Mouse (Mus musculus): ENCODE measurements around the gene Ica1. TPM values are rescaled to one million over a fixed set of nuclear protein-coding genes. Genes with fewer than 3 reads are reported as not detected.

Ica1 gene
- total and polyA plus RNA-seq, 3 experiments, result 3.9 to 7.8 (median 7.0) TPM

DNA sequence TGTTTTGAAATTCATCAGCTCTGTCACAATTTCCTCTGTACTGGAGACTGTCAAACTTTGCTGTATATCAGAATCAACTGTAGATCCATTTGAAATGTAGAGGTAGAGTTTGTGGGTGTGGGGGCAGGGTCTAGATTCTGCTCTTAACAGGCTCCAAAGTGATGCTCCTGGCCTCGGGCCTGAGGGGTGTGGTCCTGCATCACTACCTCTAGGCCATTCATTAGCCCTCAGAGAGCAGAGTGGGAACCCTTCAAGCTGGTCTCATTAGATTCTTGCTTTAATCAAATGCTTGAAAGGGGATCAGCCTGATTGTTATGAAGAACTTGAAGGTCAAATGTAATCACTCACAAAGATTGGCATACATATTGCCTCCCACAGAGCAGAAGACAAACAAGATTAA is 36.6 kb downstream of the Ica1 start:
- no peak for TF ChIP-seq CTCF (IDR thresholded peaks at IDR 0.05)
- no peak for TF ChIP-seq EP300 (IDR thresholded peaks at IDR 0.05; ENCODE audit: insufficient read depth, low read depth, low read length)
- TF ChIP-seq POLR2A (IDR thresholded peaks at IDR 0.05; ENCODE audit: insufficient read depth, low read depth, low read length), result no peak
- intact Hi-C loops (cut with DNase I), result no loop called here
- no peak overlapping the region for H3K9ac ChIP-seq (ENCODE audit: low read depth, low read length)
- H3K27ac ChIP-seq, result no peak overlapping the region
- H3K4me1 ChIP-seq (ENCODE audit: control insufficient read depth, insufficient read depth, low read length), result no peaks in the 10 kb centered on the region
- H3K4me3 ChIP-seq, result no peak overlapping the region
- H3K27me3 ChIP-seq (ENCODE audit: control insufficient read depth, insufficient read depth, low read length), result no peaks in the 10 kb centered on the region
- no peak for DNase-seq
- H3K36me3 ChIP-seq (ENCODE audit: control insufficient read depth, insufficient read depth, low read length), result no peaks in the 10 kb centered on the region
- no peaks in the 10 kb centered on the region for H3K79me2 ChIP-seq (replicated peaks; ENCODE audit: control insufficient read depth, insufficient read depth, low read length)
- 68% methylated on average over 1 of the region's 1 CpGs for WGBS

DNA sequence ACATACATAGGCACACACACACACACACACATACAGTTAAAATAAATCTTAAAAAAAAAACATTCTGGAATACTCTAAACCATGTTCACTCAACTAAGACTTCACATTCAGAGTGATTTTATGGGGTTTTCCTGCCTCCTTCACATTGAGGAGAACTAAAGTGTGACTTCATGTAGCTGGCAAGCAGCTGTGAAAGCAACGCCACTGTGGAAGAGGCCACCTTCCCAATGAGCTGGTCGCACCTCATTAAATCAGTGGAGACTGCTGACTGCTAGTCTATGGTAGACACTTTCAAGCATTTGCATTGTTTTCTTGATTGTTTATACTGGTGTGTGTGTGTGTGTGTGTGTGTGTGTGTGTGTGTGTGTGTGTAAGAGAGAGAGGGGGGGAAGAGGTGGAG is 38.2 kb downstream of the Ica1 start:
- no peak for TF ChIP-seq CTCF (IDR thresholded peaks at IDR 0.05)
- TF ChIP-seq POLR2A (IDR thresholded peaks at IDR 0.05; ENCODE audit: insufficient read depth, low read depth, low read length), result no peak
- TF ChIP-seq EP300 (IDR thresholded peaks at IDR 0.05; ENCODE audit: insufficient read depth, low read depth, low read length), result no peak
- DNase-seq, result no peak
- no peaks in the 10 kb centered on the region for H3K79me2 ChIP-seq (replicated peaks; ENCODE audit: control insufficient read depth, insufficient read depth, low read length)
- H3K36me3 ChIP-seq (ENCODE audit: control insufficient read depth, insufficient read depth, low read length), result no peaks in the 10 kb centered on the region
- H3K27me3 ChIP-seq (ENCODE audit: control insufficient read depth, insufficient read depth, low read length), result no peaks in the 10 kb centered on the region
- intact Hi-C loops (cut with DNase I), result no loop called here
- no peak overlapping the region for H3K9ac ChIP-seq (ENCODE audit: low read depth, low read length)
- H3K4me1 ChIP-seq (ENCODE audit: control insufficient read depth, insufficient read depth, low read length), result no peaks in the 10 kb centered on the region
- no peak overlapping the region for H3K4me3 ChIP-seq
- WGBS, result 81% methylated on average over 2 of the region's 2 CpGs
- no peak overlapping the region for H3K27ac ChIP-seq

DNA sequence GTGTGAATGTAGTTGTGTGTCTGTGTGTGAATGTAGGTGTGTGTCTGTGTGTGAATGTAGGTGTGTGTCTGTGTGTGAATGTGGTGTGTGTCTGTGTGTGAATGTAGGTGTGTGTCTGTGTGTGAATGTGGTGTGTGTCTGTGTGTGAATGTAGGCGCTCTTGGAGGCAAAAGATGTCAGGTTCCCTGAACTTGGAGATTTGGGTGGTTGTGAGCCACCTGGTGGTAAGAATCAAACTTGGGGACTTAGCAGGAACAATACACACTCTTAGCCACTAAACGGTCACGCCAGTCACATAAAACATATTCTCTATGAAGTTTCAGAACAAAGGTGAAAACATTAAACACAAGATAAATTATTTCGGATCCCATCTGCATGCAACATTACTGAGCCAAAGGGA is 39.9 kb downstream of the Ica1 start:
- no peak overlapping the region for H3K27ac ChIP-seq
- no peaks in the 10 kb centered on the region for H3K4me1 ChIP-seq (ENCODE audit: control insufficient read depth, insufficient read depth, low read length)
- no peak overlapping the region for H3K4me3 ChIP-seq
- WGBS, result 62% methylated on average over 4 of the region's 4 CpGs
- H3K79me2 ChIP-seq (replicated peaks; ENCODE audit: control insufficient read depth, insufficient read depth, low read length), result no peaks in the 10 kb centered on the region
- no peaks in the 10 kb centered on the region for H3K36me3 ChIP-seq (ENCODE audit: control insufficient read depth, insufficient read depth, low read length)
- no peaks in the 10 kb centered on the region for H3K27me3 ChIP-seq (ENCODE audit: control insufficient read depth, insufficient read depth, low read length)
- intact Hi-C loops (cut with DNase I), result loop anchor here (5.0 to 10.0 kb wide), 2 partner anchors 94 to 674 kb away; no protein-coding TSS in a partner anchor
- no peak overlapping the region for H3K9ac ChIP-seq (ENCODE audit: low read depth, low read length)
- TF ChIP-seq CTCF (IDR thresholded peaks at IDR 0.05) (peak; percentile 49), EP300 (IDR thresholded peaks at IDR 0.05; ENCODE audit: insufficient read depth, low read depth, low read length) (no peak), POLR2A (IDR thresholded peaks at IDR 0.05; ENCODE audit: insufficient read depth, low read depth, low read length) (no peak)
- no peak for DNase-seq

DNA sequence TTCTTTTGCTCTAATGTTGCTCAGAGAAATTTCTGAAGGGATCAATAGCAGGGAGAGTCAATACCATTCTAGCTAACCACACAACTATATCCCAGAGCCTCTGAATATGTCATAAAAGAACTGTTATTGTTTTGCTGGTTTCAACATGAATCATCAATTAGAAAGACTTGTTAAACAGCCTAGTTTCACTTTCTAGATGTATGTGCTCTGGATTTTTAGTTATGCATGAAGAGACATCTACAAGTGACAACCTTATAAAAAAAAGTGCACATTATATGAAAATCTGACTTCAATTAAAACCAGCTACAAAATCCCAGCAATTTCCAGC is 41.8 kb downstream of the Ica1 start:
- TF ChIP-seq EP300 (IDR thresholded peaks at IDR 0.05; ENCODE audit: insufficient read depth, low read depth, low read length), result no peak
- TF ChIP-seq POLR2A (IDR thresholded peaks at IDR 0.05; ENCODE audit: insufficient read depth, low read depth, low read length), result no peak
- TF ChIP-seq CTCF (IDR thresholded peaks at IDR 0.05), result no peak
- intact Hi-C loops (cut with DNase I), result loop anchor here (2.0 to 10.0 kb wide), 3 partner anchors 96 to 672 kb away; no protein-coding TSS in a partner anchor
- Histone ChIP-seq H3K79me2 (replicated peaks; ENCODE audit: control insufficient read depth, insufficient read depth, low read length) (no peaks in the 10 kb centered on the region), H3K4me3 (no peak overlapping the region), H3K27me3 (ENCODE audit: control insufficient read depth, insufficient read depth, low read length) (no peaks in the 10 kb centered on the region), H3K36me3 (ENCODE audit: control insufficient read depth, insufficient read depth, low read length) (no peaks in the 10 kb centered on the region), H3K27ac (no peak overlapping the region), H3K4me1 (ENCODE audit: control insufficient read depth, insufficient read depth, low read length) (no peaks in the 10 kb centered on the region), H3K9ac (ENCODE audit: low read depth, low read length) (no peak overlapping the region)
- no peak for DNase-seq

DNA sequence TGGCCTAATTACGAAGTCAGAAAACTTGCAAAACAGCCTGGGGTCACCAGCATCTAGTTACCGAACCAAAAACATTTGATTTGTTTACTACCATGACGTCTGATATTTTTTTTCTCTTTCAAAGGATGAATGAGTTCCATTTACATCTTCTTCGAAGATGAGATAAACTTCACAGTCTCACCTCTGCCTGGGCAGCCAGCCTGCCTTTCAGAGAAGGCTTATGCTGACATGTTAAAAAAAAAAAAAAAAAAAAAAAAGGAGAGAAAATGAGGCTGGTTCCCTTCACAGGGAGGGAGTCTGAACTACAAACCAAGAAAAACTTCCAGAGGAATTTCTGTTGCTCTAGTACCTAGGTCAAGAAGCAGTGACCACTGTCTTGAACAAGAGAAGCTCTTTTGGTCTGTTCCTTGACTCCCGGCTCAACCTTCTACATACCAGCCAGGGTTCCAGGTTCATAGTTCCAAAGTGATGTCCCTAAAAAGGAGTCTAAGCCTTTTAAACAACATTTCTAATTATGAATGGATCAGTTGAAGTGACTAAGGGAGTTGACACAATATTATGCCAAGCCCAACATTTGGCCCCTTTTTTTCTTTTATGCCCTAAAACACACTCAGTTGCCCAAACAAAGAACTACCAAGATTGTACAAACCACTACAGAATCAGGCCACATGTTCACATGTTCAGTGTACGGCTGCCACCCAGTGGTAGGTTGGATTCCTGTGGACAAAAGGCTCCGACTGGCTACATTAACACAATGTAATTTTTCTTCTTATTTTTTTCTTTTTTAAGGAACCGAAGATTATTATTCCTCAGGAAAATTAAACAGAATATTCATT is 42.4 kb downstream of the Ica1 start:
- DNase-seq, result peak; percentile 48 to 71
- H3K4me1 ChIP-seq (ENCODE audit: control insufficient read depth, insufficient read depth, low read length), result no peaks in the 10 kb centered on the region
- TF ChIP-seq POLR2A (IDR thresholded peaks at IDR 0.05; ENCODE audit: insufficient read depth, low read depth, low read length) (no peak), EP300 (IDR thresholded peaks at IDR 0.05; ENCODE audit: insufficient read depth, low read depth, low read length) (peak; percentile 66; the same call in 1 of the 2 replicates), CTCF (IDR thresholded peaks at IDR 0.05) (peak; percentile 87)
- H3K27ac ChIP-seq, result no peak overlapping the region
- no peaks in the 10 kb centered on the region for H3K79me2 ChIP-seq (replicated peaks; ENCODE audit: control insufficient read depth, insufficient read depth, low read length)
- no peak overlapping the region for H3K9ac ChIP-seq (ENCODE audit: low read depth, low read length)
- no peaks in the 10 kb centered on the region for H3K27me3 ChIP-seq (ENCODE audit: control insufficient read depth, insufficient read depth, low read length)
- H3K36me3 ChIP-seq (ENCODE audit: control insufficient read depth, insufficient read depth, low read length), result no peaks in the 10 kb centered on the region
- H3K4me3 ChIP-seq, result no peak overlapping the region
- 65% methylated on average over 8 of the region's 8 CpGs for WGBS
- intact Hi-C loops (cut with DNase I), result loop anchor here (2.0 to 10.0 kb wide), 3 partner anchors 96 to 671 kb away; no protein-coding TSS in a partner anchor

DNA sequence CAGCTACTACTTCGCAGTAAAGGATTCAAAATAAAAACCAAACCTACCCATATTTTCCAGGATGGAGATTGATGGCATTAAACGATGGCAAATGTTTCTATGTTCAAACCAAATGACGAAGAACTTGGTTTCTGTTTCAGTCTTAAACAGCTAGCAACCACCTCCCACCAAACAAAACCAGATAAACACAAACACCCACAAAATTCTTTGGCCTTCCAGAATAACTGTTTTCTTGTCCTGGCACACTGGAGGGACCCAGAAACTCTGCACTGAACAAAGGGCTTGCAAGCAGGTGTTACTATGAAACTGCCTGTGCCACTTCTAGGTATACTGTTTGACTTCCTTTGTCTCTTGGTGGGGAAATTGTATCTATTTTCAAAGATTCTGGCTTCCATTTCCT is 43.2 kb downstream of the Ica1 start:
- DNase-seq, result no peak
- H3K27ac ChIP-seq, result no peak overlapping the region
- H3K79me2 ChIP-seq (replicated peaks; ENCODE audit: control insufficient read depth, insufficient read depth, low read length), result no peaks in the 10 kb centered on the region
- no peak overlapping the region for H3K4me3 ChIP-seq
- no peaks in the 10 kb centered on the region for H3K27me3 ChIP-seq (ENCODE audit: control insufficient read depth, insufficient read depth, low read length)
- H3K9ac ChIP-seq (ENCODE audit: low read depth, low read length), result no peak overlapping the region
- TF ChIP-seq CTCF (IDR thresholded peaks at IDR 0.05) (no peak), POLR2A (IDR thresholded peaks at IDR 0.05; ENCODE audit: insufficient read depth, low read depth, low read length) (no peak), EP300 (IDR thresholded peaks at IDR 0.05; ENCODE audit: insufficient read depth, low read depth, low read length) (no peak)
- H3K36me3 ChIP-seq (ENCODE audit: control insufficient read depth, insufficient read depth, low read length), result no peaks in the 10 kb centered on the region
- intact Hi-C loops (cut with DNase I), result loop anchor here (5.0 to 10.0 kb wide), 2 partner anchors 97 to 670 kb away; no protein-coding TSS in a partner anchor
- no peaks in the 10 kb centered on the region for H3K4me1 ChIP-seq (ENCODE audit: control insufficient read depth, insufficient read depth, low read length)
- WGBS, result 89% methylated on average over 3 of the region's 3 CpGs

All from heart, adult 2 months (tissue).